Mouse (Mus musculus) layer of hippocampus, postnatal 14 days (tissue): ENCODE measurements around the gene Gpr55. TPM values are rescaled to one million over a fixed set of nuclear protein-coding genes. Genes with fewer than 3 reads are reported as not detected.

Experiments
- DNase-seq, 2 experiments: peaks; one replicate each; pipeline ENCODE4 v3.0.0; 2021 to 2022; ENCODE audit warnings: low spot score in 2 of 2, mixed read lengths in 1 of 2
- total RNA-seq, 2 experiments: library from RNA; stranded (reverse); gene quantifications; 2 replicates each; pipeline ENCODE4 v1.2.3; 2021

Gene Gpr55
- total RNA-seq, 2 experiments from 2014 or later: not detected

DNA sequence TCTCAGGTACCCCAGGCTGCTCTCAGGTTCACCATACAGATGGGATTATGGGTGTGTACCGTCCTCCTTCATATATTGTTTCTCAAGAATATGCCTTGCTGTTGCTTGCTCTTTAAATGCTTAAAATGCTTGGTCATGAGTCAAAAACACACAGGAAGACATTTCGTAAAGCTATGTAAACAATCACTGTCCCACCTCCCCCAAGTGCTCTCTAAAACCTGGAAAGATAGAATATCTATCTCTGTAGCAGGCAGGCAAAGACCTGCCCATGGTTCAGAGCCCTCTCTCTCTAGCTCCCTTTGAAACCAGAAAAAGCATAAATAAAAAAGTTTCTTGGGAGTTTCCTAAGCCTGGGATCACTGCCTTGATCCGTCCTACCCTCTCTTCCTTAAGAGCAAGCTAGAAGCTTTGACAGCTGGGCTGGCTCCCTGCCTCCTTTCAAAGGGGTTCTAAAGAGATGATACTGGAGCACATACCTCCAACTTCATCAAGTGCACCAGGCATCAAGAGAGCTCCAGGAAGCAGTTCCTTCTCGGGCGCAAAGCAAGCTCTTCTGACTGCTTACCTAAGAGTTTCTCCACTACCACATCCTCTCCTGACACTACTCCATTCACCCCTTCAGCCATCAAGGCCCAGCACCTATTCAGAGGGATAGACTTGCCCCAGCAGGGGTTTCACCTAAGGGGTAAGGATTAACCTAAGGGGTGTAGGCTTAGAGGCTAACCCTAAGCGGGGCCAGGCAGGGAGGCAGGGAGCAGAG, 1.5 kb downstream of the Gpr55 start:
- no peak for DNase-seq

DNA sequence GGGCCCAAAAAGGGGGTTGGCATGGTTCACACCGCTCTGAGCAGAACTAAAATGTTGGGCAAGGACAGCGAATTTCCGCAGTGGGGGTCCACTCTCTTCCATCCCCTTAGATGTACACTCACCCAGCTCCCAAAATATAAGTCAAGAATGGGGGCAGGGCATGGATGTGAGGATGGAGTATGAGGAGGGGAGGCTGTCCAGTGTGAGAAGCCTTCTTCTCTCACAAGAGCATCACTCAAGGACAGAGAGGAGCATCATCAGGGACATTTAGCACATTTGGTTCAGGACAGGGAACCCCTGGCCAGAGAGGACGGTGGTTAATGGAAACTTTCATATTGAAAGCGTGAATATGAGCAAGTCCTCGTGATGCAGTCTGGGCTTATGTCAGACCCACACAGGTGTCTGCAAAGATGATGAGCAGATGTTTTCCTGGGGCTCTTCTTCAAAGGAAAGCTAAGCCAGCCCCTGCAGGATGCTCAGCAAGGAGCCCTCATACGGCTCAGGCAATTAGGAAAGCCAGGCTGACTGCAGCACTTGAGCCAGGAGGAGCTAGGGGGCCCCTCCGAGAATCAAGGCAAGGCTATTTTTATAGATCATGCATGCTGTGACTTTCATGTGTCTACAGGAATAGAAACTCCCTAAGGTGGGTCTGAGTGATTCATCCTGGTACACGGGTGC, 2.7 kb downstream of the Gpr55 start:
- peak in 1 of 2 experiments; percentile 7 for DNase-seq

DNA sequence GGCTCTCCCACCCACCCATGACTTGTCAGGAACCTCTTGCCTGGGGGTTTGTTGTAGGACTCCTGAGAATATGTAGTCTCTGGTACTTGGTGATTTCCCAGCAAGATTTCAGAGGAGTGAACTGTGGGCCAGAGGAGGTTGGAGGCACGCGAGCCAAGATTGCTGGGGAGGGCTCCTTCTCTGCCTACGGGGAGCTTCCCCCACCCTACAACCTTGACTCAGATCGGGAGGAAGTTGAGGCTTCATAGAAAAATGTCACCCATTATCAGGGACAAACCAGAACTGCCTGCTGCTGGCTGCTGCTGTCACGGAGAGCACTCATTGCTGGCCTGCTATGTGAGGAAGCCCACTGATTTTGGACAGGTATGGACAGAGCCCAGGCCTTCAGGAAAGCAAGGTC, 3.5 kb downstream of the Gpr55 start:
- DNase-seq: no peak

DNA sequence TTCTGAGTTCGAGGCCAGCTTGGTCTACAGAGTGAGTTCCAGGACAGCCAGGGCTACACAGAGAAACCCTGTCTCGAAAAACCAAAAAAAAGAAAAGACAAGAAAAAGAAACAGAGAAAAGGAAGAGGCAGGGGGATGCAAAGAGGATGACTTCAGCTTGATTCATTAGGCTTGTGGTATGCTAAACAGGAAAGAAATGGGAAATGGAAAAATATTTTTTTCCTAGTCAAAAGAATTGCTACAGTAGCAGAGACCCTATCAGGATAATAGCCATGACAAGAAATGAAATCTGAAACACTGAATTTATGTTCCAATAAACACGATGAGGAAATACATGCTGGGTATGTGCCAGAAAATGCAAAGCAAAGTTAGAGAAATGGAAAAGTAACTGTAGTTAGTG, 5.7 kb downstream of the Gpr55 start:
- DNase-seq: no peak

DNA sequence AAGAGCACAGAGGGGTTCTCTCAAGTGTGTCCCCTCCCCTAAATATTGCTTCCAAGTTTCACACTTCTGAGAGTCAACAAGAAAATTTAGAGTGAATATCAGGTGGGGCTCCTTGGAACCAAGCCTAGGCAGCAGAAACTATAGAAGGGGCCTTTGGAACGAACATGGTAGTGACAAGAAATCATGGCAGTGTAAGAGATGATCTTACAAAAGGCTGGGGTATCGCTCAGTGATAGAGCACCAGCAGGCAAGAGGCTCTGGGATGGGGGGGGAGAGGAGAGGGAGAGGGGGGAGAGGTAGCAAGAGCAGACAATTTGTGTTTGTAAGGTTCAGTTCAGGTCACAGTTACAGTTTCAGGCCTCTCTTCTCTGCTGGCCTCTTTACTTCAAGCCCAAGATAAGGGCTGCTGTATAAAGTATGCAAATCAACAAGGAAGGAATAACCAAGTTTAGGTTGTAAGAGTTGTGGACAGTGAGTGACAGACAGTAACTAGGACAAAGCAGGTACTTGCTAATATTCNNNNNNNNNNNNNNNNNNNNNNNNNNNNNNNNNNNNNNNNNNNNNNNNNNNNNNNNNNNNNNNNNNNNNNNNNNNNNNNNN, 11.6 kb downstream of the Gpr55 start:
- no peak for DNase-seq

DNA sequence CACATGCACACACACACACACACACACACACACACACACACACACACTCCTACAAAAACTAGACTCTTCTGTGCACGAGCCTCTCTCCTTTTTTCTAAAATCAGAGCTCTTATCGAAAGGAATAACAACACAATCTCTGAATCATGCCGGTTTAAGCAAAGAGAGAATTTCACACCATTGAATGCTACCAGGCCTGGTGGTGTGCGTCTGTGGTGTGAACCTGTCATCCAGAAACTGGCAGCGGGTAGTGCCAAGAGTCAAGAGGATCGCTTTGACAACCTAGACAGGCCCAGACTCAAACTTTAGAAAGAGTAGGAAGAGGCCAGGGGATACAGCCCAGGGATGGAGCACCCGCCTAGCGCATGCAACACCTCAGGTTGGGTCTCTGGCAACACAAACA, 18.5 kb downstream of the Gpr55 start:
- DNase-seq: no peak

DNA sequence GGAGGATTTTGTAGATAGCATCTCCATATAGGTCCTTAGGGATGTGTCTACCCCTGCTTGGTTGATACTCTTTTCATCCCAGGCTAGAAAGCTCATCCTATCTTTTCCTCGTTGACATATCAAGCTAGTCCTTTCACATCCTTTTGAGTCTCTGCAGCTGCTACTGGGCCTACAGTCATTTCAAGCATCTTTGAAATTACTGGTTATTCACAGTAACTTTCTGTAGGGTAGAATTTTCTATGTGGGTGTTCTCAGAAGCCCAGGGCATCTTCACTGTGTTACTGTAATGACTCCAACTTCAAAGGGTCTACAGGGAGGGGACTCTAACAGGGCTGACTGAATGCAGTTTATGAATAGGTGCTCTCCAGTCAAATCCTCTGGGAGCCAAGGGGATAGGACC, 23.5 kb downstream of the Gpr55 start:
- DNase-seq: no peak

DNA sequence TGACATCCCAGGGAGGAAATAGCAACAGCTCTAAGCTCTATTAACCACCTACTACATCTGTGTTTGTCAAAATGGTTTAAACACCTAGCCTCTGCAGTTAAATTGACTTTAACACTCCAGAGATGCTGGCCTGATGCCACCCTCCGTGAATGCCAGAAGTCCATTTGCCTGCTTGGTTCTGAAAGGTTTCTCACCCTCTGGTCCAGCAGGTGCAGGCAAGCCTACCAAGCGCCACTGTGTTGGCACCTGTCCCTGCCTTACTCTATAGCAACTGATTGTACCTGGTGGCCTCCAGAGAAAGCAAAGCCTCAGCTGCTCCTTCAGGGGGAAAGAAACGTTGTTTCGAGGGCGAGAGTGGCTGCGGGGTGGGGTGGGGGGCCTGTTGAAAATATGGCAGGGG, 24.5 kb downstream of the Gpr55 start:
- no peak for DNase-seq

DNA sequence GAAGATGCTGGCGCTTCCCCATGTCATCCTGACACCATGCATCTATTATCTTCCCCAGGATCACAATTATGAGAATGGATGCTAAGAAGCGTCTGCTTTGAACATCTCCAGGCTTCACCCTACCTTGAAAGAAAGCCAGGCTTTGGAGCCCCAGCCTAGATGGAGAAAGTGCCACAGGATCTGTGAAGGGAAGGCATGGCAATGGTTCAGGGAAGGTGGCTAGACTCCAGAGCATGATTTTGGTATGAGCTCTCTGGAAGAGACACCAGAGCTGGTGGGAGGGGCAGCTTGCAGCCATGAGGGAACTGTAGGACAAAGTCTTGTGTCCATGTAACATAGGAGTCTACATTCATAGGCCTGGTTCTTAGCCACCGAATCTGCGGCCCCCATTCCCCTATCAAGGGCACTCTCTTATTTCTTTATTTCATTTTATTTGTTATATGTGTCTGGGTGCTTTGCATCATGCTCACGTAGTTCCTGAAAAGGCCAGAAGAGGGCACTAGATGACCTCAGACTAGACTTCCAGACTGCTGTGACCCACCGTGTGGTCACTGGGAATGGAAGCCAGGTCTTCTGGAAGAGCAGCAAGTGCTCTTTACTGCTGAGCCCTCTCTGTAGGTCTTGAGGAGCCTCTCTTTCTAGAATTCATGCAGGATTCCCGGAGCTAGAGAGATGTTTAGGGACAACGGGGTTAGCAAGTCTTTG, 25.5 kb downstream of the Gpr55 start:
- peak; percentile 50 to 58 for DNase-seq

DNA sequence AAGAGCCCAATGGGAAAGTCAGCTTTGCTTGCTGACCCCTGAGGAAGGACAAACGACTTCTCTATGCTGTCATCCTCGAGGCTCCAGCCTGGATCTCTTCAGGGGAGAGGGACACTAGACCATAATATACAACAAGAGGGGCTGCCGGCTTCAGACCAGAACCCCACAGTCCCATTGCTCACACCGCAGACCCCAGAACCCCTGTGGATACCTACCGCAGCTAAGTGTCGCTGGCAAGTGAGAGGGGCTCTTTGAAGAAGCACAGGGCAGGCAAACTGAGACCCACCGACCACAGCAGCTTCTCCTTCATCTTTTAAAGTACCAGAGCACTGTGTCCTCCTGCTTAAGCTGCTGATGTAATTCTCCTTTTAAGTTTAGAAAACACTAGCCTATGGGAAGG, 26.2 kb downstream of the Gpr55 start:
- DNase-seq: no peak

DNA sequence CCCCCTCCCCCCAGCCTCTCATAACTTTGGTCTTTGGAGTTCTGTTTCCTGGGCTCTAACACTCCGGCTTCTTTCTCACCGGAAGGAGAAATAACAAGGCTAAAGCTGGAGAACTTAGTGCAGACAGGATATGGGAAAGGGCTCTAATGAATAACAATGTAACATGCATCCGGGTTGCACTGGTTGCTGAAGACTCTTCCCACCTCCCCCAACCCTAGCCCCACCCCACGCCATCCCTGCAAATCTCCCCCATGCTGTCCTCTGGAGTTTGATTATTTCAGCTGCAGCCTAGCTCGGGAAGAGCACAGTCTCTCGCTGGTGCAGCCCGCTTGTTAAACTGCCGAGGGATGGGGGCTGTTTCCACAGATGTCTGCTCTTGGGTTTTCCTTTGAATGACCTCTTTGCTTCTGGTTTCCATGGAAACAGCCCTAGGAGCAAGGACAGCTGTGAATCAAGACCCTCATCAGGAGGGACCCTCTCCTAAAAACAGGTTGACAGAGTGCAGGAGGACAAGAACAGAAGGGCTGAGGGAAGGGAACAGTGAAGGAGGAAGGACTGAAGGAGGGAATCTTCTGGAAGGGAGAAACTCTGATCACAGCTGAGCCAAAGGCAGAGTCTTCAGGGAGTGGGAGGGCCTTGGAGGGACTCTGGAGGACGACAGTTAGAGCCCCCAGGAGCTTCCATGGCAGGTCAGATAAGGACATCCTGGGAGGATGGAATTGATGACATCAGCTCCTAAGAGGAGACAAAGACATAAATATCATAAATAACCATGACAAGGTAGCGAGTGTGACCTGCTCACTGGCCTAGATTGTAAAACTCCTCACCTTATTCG, 27.0 kb downstream of the Gpr55 start:
- no peak for DNase-seq

DNA sequence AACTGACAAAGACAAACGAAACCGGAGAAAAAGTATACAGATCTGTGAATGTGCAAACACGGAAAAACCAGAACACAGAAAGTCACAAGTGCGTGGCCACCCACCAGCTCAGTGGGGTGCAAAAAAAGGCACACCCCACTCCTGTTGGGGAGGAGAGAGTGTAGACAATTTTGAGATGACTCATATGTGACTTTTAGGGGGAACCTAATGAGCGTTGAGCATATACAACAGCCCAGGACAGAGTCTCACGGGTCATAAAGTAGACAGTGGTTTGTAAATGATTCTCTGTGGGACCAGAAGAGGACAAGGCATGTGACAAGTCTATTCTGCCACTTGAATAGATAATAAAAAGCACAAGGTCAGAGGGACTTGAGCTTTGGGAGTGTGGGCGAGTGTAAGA, 27.6 kb downstream of the Gpr55 start:
- no peak for DNase-seq

DNA sequence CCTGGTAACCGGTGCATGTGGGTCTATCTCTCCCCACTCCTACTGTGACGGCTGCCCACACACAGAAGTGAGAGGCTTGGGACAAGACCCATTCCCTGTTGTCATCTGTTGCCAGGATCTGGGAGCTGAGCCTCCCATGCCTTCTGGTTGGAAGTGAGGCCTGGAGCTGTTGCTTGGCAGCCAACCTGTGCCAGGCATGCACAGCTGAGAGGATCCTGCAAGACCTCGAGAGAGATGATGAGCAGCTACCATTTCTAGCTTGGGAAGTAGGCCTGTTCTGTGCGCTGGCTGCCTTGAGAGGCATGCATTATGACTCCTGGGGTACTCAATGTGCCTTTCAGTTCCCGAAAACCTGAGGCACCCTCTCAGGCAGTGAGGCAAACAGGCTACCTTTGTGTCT, 29.6 kb downstream of the Gpr55 start:
- DNase-seq: peak in 1 of 2 experiments; percentile 60

DNA sequence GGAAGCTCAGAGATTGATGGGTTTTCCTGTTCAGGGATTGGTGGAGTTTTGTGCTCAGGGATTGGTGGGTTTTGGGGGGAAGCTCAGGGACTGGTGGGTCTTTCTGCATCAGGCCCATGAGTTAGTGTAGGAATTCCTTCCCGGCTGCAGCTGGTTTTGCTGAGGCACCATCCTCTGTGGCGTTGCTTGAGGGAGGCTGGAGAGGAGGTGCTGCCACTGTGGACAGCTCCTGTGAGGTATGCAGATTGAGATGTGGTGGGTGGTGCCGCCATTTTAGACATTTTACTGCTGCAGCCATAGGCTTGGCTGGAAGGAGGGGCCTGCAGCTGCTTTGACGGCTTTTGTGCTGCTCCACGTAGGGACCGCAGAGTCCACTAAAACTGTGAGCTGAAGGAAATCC, 31.4 kb downstream of the Gpr55 start:
- no peak for DNase-seq

DNA sequence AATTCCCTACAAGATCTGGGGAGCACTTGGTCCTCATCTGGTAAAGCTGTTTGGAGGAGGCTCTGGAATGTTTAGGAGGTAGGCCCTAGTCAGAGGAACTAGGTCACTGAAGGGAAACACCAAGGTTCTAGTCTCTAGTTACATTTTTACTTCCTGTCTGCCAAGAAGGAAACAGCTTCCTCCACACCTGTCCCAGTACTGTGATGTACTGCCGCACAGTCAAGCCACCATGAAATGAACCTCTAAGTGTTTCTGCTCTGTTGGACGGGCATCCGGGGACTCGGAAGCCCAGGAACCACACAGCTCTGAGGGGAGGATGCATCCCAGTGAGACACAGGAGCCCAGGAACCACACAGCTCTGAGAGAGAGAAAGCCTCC, 32.1 kb downstream of the Gpr55 start:
- no peak for DNase-seq

DNA sequence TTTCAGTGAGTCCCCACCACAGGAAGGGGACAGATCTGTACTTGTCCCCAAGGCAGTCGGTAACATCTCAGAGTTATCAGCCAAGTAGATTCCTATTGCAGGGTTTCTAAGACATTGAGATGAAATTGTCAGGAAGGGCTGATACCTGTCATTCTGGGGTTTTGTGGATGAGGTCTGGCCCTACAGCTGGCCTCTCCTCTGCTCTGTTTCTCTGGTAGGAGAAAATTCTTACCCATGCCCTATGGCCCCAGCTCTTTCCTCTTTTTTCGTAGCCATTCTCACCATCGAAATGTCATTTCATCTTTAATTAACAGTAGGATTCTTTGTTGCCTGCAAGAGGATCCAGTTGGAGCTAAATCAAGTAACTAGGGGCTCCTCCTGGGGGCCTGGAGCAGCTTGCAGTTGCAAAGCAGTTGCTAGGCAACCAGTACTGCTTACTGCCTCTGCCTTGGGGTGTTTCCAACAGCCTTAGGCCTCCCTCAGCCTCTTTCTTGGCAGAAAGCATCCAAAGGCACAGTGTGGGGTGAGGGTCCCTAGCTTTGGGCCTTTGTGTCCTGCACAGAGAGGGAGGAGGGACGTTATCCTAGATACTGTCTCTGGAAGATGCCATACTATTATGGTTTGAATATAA, 32.6 kb downstream of the Gpr55 start, which contains the start of gene 4933407L21Rik:
Gene 4933407L21Rik (plus strand): TSS at position 427 of the 631 bp plus-strand sequence.
- DNase-seq: peak; percentile 77 to 90

DNA sequence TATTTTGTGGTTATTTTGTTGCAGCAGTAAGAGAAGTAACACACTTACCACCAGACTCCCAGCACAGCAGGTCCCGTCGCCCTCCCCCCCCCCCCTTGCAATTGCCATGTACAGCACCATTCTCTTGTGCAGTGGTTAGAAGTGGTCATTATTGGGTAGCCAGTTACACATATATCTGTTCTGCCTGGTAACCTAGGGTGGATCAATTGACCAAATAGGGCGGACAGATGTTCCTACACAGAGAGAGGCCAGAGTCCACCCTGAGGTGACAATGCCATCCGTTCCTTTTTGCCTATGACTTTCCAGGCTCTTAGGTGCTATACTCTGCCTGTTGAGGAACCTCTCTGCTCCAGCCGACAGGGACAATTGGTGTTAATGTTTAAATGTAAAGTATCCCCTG, 35.6 kb downstream of the Gpr55 start:
- DNase-seq: no peak

DNA sequence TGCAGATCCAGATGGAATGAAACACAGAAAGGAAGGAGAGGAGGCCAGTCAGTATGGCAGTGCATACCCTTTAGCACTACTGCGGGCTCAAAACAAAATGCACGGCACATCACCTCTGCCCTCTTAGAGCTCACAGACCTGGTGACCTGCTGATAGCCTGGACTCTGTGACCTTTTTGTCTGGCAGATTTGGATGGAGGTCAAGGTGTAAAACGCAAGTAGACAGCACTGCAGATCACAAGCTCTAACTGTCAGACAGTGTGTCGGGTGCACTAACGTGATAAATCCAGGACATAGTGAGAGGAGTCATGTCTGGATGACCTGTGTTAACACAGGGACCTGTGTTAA, 38.0 kb downstream of the Gpr55 start:
- DNase-seq: no peak

DNA sequence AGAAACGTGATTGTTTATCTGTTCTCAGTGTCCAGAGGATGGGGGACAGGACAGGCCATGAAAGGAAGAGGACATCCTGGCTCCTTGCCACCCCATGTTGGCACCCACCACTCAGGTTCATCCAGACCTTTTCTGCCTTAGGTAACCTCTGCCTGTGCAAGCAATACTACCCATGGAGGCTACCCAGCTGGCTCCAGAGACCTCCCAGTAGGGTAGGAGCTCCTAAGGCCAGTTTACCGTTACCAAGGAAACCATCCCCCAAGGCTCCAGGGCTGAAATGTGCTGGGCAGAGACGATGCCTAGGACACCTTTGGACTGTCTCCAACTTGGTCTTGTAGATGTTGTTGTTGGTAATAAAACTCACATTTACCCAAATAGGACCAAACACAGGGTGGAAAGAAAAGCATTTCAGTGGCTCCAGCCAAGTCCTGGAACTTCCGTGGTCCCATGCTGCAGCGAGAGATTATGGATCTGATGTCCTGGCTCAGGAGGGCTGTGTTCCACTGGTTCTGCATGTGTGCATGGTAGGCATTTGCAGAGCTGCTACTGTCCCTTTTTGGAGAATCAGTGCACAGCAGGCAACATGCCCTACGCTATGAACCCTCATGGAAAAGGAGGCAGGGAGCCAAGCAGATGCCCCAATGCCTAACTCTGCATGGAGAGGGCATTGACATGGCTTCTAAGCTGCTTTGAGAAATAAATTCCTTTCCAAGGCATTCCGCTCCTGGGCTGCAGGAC, 38.5 kb downstream of the Gpr55 start:
- no peak for DNase-seq

DNA sequence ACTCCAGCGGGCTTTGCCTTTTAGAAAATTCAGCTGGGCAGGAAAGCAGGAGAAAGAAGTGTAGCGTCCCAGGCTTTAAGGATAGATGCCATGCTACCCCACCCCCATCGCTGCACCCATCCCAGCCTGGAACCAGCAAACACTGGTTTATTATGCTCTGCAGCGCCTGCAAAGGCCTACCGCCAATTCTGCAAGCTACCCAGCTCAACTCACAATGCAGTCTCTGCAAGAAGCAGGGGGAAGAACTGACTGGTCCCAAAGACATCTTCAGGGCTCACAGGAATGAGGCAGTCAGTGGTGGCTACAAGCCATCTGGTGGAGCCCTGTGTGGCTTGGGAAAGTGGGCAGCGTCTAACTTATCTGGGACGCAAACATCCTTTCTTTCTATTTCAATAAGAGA, 39.1 kb downstream of the Gpr55 start:
- DNase-seq: peak; percentile 57 to 80
